Mouse (Mus musculus): ENCODE measurements around the gene Sbk1. TPM values are rescaled to one million over a fixed set of nuclear protein-coding genes. Genes with fewer than 3 reads are reported as not detected.

Gene Sbk1
- polyA plus RNA-seq, 1 experiment from 2014 or later: 1.5 TPM

- ATAC-seq (ENCODE audit: low read depth): no peak
- Histone ChIP-seq H3K4me3 (ENCODE audit: low read depth, low read length) (no peak overlapping the region), H3K36me3 (ENCODE audit: control insufficient read depth, insufficient read depth) (no peaks in the 10 kb centered on the region), H3K4me1 (ENCODE audit: control insufficient read depth, low read depth, low read length) (no peaks in the 10 kb centered on the region), H3K4me2 (ENCODE audit: low read depth, low read length) (no peak overlapping the region), H3K27ac (ENCODE audit: low read length) (no peak overlapping the region), H3K9me3 (replicated peaks; ENCODE audit: control insufficient read depth, low read length) (no peaks in the 10 kb centered on the region), H3K27me3 (ENCODE audit: control insufficient read depth, insufficient read depth, low read depth, low read length) (no peaks in the 10 kb centered on the region), H3K9ac (ENCODE audit: low read depth, low read length) (no peak overlapping the region)
- 33% methylated on average over 2 of the region's 2 CpGs for WGBS (ENCODE audit: insufficient replicate concordance)
Measured at GRCm38 (mm10) chr7:126330693-126331092, 58.3 kb downstream of the Sbk1 start.

- WGBS (ENCODE audit: insufficient replicate concordance): 53% methylated on average over 3 of the region's 3 CpGs
- Histone ChIP-seq H3K27ac (ENCODE audit: low read length) (no peak overlapping the region), H3K4me3 (ENCODE audit: low read depth, low read length) (no peak overlapping the region), H3K4me1 (ENCODE audit: control insufficient read depth, low read depth, low read length) (no peaks in the 10 kb centered on the region), H3K36me3 (ENCODE audit: control insufficient read depth, insufficient read depth) (no peaks in the 10 kb centered on the region), H3K9ac (ENCODE audit: low read depth, low read length) (no peak overlapping the region), H3K9me3 (replicated peaks; ENCODE audit: control insufficient read depth, low read length) (no peaks in the 10 kb centered on the region), H3K27me3 (ENCODE audit: control insufficient read depth, insufficient read depth, low read depth, low read length) (no peaks in the 10 kb centered on the region), H3K4me2 (ENCODE audit: low read depth, low read length) (no peak overlapping the region)
- ATAC-seq (ENCODE audit: low read depth): no peak
Measured at GRCm38 (mm10) chr7:126332691-126333090, 60.3 kb downstream of the Sbk1 start.

DNA sequence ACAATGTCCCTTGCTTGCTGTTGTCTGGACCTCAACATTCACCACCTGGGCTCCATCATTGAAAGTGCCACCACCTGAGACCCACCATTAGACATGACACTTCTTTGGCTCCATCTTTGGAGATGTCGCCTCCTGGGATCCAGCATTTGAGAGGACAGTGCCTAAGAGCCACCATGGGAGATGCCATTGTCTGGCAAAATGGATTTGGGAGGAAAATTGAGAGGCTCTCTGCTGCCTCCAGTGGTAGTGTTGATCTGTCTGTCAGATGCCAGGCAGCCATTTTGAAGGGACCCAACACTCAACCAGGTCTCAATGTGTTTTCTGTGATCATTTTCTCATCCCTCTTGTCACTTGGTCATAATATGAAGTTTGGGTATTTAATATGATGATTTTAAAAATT lies 63.1 kb downstream of the Sbk1 start:
- no peaks in the 10 kb centered on the region for H3K36me3 ChIP-seq (ENCODE audit: control insufficient read depth, insufficient read depth)
- no peak for ATAC-seq (ENCODE audit: low read depth)
- no peak overlapping the region for H3K27ac ChIP-seq (ENCODE audit: low read length)
- H3K9me3 ChIP-seq (replicated peaks; ENCODE audit: control insufficient read depth, low read length): no peaks in the 10 kb centered on the region
- H3K27me3 ChIP-seq (ENCODE audit: control insufficient read depth, insufficient read depth, low read depth, low read length): no peaks in the 10 kb centered on the region
- no peak overlapping the region for H3K4me2 ChIP-seq (ENCODE audit: low read depth, low read length)
- H3K9ac ChIP-seq (ENCODE audit: low read depth, low read length): no peak overlapping the region
- no peak overlapping the region for H3K4me3 ChIP-seq (ENCODE audit: low read depth, low read length)
- H3K4me1 ChIP-seq (ENCODE audit: control insufficient read depth, low read depth, low read length): no peaks in the 10 kb centered on the region; the same call in 1 of the 2 replicates
- 74% methylated on average over 1 of the region's 1 CpGs for WGBS (ENCODE audit: insufficient replicate concordance)

- H3K27me3 ChIP-seq (ENCODE audit: control insufficient read depth, insufficient read depth, low read depth, low read length): no peaks in the 10 kb centered on the region
- H3K4me3 ChIP-seq (ENCODE audit: low read depth, low read length): no peak overlapping the region
- WGBS (ENCODE audit: insufficient replicate concordance): 67% methylated on average over 8 of the region's 8 CpGs
- no peaks in the 10 kb centered on the region; the same call in 1 of the 2 replicates for H3K4me1 ChIP-seq (ENCODE audit: control insufficient read depth, low read depth, low read length)
- ATAC-seq (ENCODE audit: low read depth): no peak
- H3K27ac ChIP-seq (ENCODE audit: low read length): no peak overlapping the region
- H3K36me3 ChIP-seq (ENCODE audit: control insufficient read depth, insufficient read depth): no peaks in the 10 kb centered on the region
- H3K9ac ChIP-seq (ENCODE audit: low read depth, low read length): no peak overlapping the region
- H3K4me2 ChIP-seq (ENCODE audit: low read depth, low read length): no peak overlapping the region
- H3K9me3 ChIP-seq (replicated peaks; ENCODE audit: control insufficient read depth, low read length): no peaks in the 10 kb centered on the region
Measured at GRCm38 (mm10) chr7:126338906-126339305, 66.5 kb downstream of the Sbk1 start.

- no peak overlapping the region for H3K4me3 ChIP-seq (ENCODE audit: low read depth, low read length)
- H3K27me3 ChIP-seq (ENCODE audit: control insufficient read depth, insufficient read depth, low read depth, low read length): no peaks in the 10 kb centered on the region
- WGBS (ENCODE audit: insufficient replicate concordance): 65% methylated on average over 8 of the region's 8 CpGs
- no peak overlapping the region for H3K4me2 ChIP-seq (ENCODE audit: low read depth, low read length)
- H3K9ac ChIP-seq (ENCODE audit: low read depth, low read length): no peak overlapping the region
- H3K4me1 ChIP-seq (ENCODE audit: control insufficient read depth, low read depth, low read length): no peaks in the 10 kb centered on the region; the same call in 1 of the 2 replicates
- no peak overlapping the region for H3K27ac ChIP-seq (ENCODE audit: low read length)
- ATAC-seq (ENCODE audit: low read depth): no peak
- no peaks in the 10 kb centered on the region for H3K36me3 ChIP-seq (ENCODE audit: control insufficient read depth, insufficient read depth)
- H3K9me3 ChIP-seq (replicated peaks; ENCODE audit: control insufficient read depth, low read length): no peaks in the 10 kb centered on the region
Measured at GRCm38 (mm10) chr7:126339521-126339971, 67.1 kb downstream of the Sbk1 start.

DNA sequence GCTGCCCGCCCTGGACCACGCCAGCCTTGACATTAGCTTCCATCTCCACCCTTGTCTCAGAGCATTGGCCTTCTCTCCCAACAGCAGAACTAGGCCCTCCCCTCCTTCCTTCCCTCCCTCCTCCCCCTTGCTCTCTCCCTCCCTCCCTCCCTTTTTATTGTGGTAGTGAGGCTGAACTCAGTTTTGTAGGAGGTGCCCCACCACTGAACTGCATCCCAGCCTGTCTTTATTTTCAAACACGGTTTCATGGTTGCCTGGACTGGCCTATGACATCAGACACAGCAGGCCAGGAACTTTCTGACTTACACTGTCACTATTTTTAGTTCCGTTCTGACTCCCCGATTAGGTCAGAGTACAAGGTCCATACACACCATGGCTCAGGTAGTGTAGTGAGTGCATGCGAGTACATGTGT lies 67.8 kb downstream of the Sbk1 start:
- WGBS (ENCODE audit: insufficient replicate concordance): 39% methylated on average over 6 of the region's 6 CpGs
- no peaks in the 10 kb centered on the region for H3K27me3 ChIP-seq (ENCODE audit: control insufficient read depth, insufficient read depth, low read depth, low read length)
- no peaks in the 10 kb centered on the region; the same call in 1 of the 2 replicates for H3K4me1 ChIP-seq (ENCODE audit: control insufficient read depth, low read depth, low read length)
- H3K9ac ChIP-seq (ENCODE audit: low read depth, low read length): no peak overlapping the region
- H3K4me3 ChIP-seq (ENCODE audit: low read depth, low read length): no peak overlapping the region
- H3K9me3 ChIP-seq (replicated peaks; ENCODE audit: control insufficient read depth, low read length): no peaks in the 10 kb centered on the region
- no peaks in the 10 kb centered on the region for H3K36me3 ChIP-seq (ENCODE audit: control insufficient read depth, insufficient read depth)
- ATAC-seq (ENCODE audit: low read depth): peak; percentile 76
- H3K4me2 ChIP-seq (ENCODE audit: low read depth, low read length): no peak overlapping the region
- H3K27ac ChIP-seq (ENCODE audit: low read length): no peak overlapping the region

DNA sequence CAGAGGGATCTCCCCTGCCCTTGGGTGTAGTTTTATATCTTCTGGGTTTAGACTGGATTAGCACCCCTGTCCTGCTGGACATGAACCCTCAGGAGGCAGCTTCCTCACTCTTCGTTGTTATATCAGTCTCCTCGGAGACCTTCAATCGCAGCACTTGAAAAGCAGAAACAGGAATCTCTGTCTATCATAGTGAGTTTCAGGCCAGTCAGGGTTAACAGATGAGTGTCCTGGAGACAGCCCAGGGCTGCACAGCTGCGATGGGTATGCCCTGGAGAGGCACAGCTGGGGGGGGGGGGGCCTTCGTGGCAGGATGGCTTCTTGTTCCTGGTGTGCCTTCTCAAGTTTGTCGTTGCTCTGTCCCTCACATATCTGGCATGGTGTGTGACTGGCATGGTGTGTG lies 68.5 kb downstream of the Sbk1 start:
- Histone ChIP-seq H3K27me3 (ENCODE audit: control insufficient read depth, insufficient read depth, low read depth, low read length) (no peaks in the 10 kb centered on the region), H3K27ac (ENCODE audit: low read length) (no peak overlapping the region), H3K4me3 (ENCODE audit: low read depth, low read length) (no peak overlapping the region), H3K9ac (ENCODE audit: low read depth, low read length) (no peak overlapping the region), H3K4me1 (ENCODE audit: control insufficient read depth, low read depth, low read length) (no peaks in the 10 kb centered on the region; the same call in 1 of the 2 replicates), H3K9me3 (replicated peaks; ENCODE audit: control insufficient read depth, low read length) (no peaks in the 10 kb centered on the region), H3K4me2 (ENCODE audit: low read depth, low read length) (no peak overlapping the region), H3K36me3 (ENCODE audit: control insufficient read depth, insufficient read depth) (no peaks in the 10 kb centered on the region)
- no peak for ATAC-seq (ENCODE audit: low read depth)
- WGBS (ENCODE audit: insufficient replicate concordance): 26% methylated on average over 6 of the region's 6 CpGs

Other genes with a start within 250 kb of the Sbk1 start
- 0.02 and 0.05 TPM in 2 replicates for gene Gsg1l, start 190.2 kb upstream of the Sbk1 start, polyA plus RNA-seq (2015; fragmentation: Nextera tagmentation; extraction: Ambion mirVana)
- 12.2 and 17.7 TPM in 2 replicates for gene Xpo6, start 72.1 kb upstream of the Sbk1 start, polyA plus RNA-seq (2015; fragmentation: Nextera tagmentation; extraction: Ambion mirVana)
- 5.4 and 6.3 TPM in 2 replicates for gene Lat, start 97.0 kb downstream of the Sbk1 start, polyA plus RNA-seq (2015; fragmentation: Nextera tagmentation; extraction: Ambion mirVana)
- 16.1 and 18.3 TPM in 2 replicates for gene Spns1, start 104.8 kb downstream of the Sbk1 start, polyA plus RNA-seq (2015; fragmentation: Nextera tagmentation; extraction: Ambion mirVana)
- 1.7 and 1.9 TPM in 2 replicates for gene Nfatc2ip, start 124.1 kb downstream of the Sbk1 start, polyA plus RNA-seq (2015; fragmentation: Nextera tagmentation; extraction: Ambion mirVana)
- gene Cd19, start 142.3 kb downstream of the Sbk1 start, polyA plus RNA-seq (2015; fragmentation: Nextera tagmentation; extraction: Ambion mirVana): 3.6 and 4.7 TPM in 2 replicates
- gene Rabep2, start 156.1 kb downstream of the Sbk1 start, polyA plus RNA-seq (2015; fragmentation: Nextera tagmentation; extraction: Ambion mirVana): 6.0 and 6.3 TPM in 2 replicates
- gene Atp2a1, start 190.5 kb downstream of the Sbk1 start, polyA plus RNA-seq (2015; fragmentation: Nextera tagmentation; extraction: Ambion mirVana): 8.7 and 22.0 TPM in 2 replicates
- 14.2 and 14.5 TPM in 2 replicates for gene Sh2b1, start 202.8 kb downstream of the Sbk1 start, polyA plus RNA-seq (2015; fragmentation: Nextera tagmentation; extraction: Ambion mirVana)
- gene Tufm, start 214.7 kb downstream of the Sbk1 start, polyA plus RNA-seq (2015; fragmentation: Nextera tagmentation; extraction: Ambion mirVana): 81.0 and 84.0 TPM in 2 replicates
- gene Atxn2l, start 230.8 kb downstream of the Sbk1 start, polyA plus RNA-seq (2015; fragmentation: Nextera tagmentation; extraction: Ambion mirVana): 21.6 and 24.5 TPM in 2 replicates

All from liver, embryonic 16.5 days (tissue).